In genomic region chr4:59096393-59096792, GRCm38 (mm10) we compare ENCODE assay signal across 8 mouse cellular contexts. TPM values are rescaled to one million over a fixed set of nuclear protein-coding genes. Genes with fewer than 3 reads are reported as not detected.
A peak's percentile ranks its signal among the peaks of the same experiment; 100 is the strongest.
DNase-seq lines count a peak whose midpoint lies in the region; ATAC-seq lines count a peak whose summit lies in the region.

No protein-coding gene starts in this region.

- ATAC-seq in hindbrain, embryonic 13.5 days (ENCODE audit: low FRiP score): peak; percentile 91

- H3K36me3 ChIP-seq in hindbrain, embryonic 13.5 days: no peaks in the 10 kb centered on the region

- no peaks in the 10 kb centered on the region for H3K4me1 ChIP-seq in hindbrain, embryonic 13.5 days (replicated peaks)

- no peaks in the 10 kb centered on the region for H3K27me3 ChIP-seq in hindbrain, embryonic 13.5 days

- peak; percentile 93 for DNase-seq in NIH3T3 (ENCODE audit: low read depth)
- peak; percentile 71 for DNase-seq in cerebellum, adult 8-10 months
- peak; percentile 87 for DNase-seq in forelimb bud, embryonic 11.5 days (ENCODE audit: low read depth, low spot score)
- DNase-seq in layer of hippocampus, adult 9-11 months: peak; percentile 63
- peak; percentile 88 for DNase-seq in lung, postnatal 14 days
- DNase-seq in retina, postnatal 1 day: peak; percentile 90
- DNase-seq in urinary bladder, postnatal 25 days (ENCODE audit: low spot score): peak; percentile 66

- no peak overlapping the region for H3K9ac ChIP-seq in hindbrain, embryonic 13.5 days

- H3K4me3 ChIP-seq in hindbrain, embryonic 13.5 days: no peak overlapping the region

- no peak overlapping the region for H3K4me2 ChIP-seq in hindbrain, embryonic 13.5 days

- H3K9me3 ChIP-seq in hindbrain, embryonic 13.5 days: no peaks in the 10 kb centered on the region

- H3K27ac ChIP-seq in hindbrain, embryonic 13.5 days: no peak overlapping the region

RNA-seq across cellular contexts. Expression of gene AI481877, which starts 42.4 kb away (rescaled TPM):
- not detected in 2 replicates for polyA plus RNA-seq in hindbrain, embryonic 13.5 days (2015; fragmentation: Nextera tagmentation; extraction: Ambion mirVana)
